Mouse (Mus musculus): ENCODE data around the gene Szt2. TPM values are rescaled to one million over a fixed set of nuclear protein-coding genes. Genes with fewer than 3 reads are reported as not detected.

Szt2 gene
- polyA plus RNA-seq, 1 experiment from 2014 or later: 6.7 TPM

DNA sequence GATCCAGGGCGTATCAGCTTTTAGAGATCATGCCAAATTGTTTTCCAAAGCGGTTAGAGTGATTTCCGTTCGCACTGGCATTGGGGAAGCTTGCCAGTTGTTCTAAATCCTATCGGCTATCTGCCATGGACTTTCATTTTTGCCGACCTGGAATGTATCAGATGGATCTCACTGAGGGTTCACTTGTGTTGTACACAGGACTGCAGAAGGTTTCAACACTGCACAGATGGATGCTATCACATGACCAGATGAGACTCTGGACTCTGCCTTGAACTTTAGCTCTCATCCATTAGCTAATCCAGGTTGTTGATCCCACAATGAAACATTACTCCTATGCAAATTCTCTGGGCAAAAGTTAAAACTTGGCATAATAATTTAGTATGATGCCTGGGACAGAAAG is 52.3 kb downstream of the Szt2 start:
- H3K27ac ChIP-seq (ENCODE audit: poor library complexity, severe bottlenecking): no peak overlapping the region
- H3K9me3 ChIP-seq (replicated peaks): no peaks in the 10 kb centered on the region
- no peak overlapping the region for H3K4me3 ChIP-seq
- no peaks in the 10 kb centered on the region for H3K27me3 ChIP-seq (replicated peaks)
- H3K36me3 ChIP-seq: peaks cover 4% of the 10 kb centered on the region; the same call in 1 of the 2 replicates
- peaks cover 11% of the 10 kb centered on the region for H3K4me1 ChIP-seq (replicated peaks)
- no peak for ATAC-seq (ENCODE audit: insufficient number of reproducible peaks, low FRiP score)
- no peak overlapping the region for H3K9ac ChIP-seq
- WGBS: 81% methylated on average over 6 of the region's 6 CpGs
- no peak overlapping the region for H3K4me2 ChIP-seq

DNA sequence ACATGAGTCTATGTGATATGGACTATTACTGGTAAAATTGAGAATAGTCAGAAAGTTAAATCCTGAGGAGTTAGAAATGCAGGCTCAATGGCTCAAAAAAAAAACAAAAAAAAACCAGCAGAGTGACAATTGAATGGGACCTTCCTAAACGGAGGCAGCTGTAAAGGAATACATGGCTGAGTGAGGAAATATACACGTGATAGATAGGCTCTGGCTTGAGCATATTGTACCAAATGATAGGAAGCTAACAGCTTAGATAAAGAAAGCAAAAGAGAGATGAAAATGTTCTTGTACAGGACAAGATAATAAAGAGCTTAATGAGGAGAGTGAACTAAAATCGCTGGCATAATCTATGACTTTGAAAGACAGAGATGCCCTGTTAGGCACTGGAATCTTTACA is 54.8 kb downstream of the Szt2 start:
- Histone ChIP-seq H3K9me3 (replicated peaks) (no peaks in the 10 kb centered on the region), H3K27ac (ENCODE audit: poor library complexity, severe bottlenecking) (no peak overlapping the region), H3K4me2 (no peak overlapping the region), H3K4me3 (no peak overlapping the region), H3K9ac (no peak overlapping the region), H3K27me3 (replicated peaks) (no peaks in the 10 kb centered on the region), H3K36me3 (no peaks in the 10 kb centered on the region), H3K4me1 (replicated peaks) (peaks cover 3% of the 10 kb centered on the region)
- 51% methylated on average over 3 of the region's 3 CpGs for WGBS
- no peak for ATAC-seq (ENCODE audit: insufficient number of reproducible peaks, low FRiP score)

DNA sequence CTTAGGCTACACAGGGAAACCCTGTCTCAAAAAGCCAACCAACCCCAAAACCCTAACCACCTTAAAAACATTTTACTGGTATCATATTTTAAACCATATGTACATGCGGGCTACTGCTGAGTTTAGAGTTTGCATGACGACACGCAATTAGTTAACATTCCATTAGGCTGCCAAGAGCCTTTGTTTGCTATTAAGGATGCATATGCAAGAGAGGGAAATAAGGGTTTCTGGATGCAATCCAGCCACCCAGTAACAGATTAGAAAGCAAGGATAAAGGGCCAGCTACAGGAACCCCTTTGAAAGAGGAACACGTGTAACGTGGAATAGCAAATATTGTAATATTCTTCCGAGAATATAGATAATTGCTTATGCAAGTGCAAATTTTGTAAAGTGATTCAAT is 55.4 kb downstream of the Szt2 start:
- WGBS: 85% methylated on average over 6 of the region's 6 CpGs
- Histone ChIP-seq H3K4me3 (no peak overlapping the region), H3K9ac (no peak overlapping the region), H3K27ac (ENCODE audit: poor library complexity, severe bottlenecking) (no peak overlapping the region), H3K4me1 (replicated peaks) (no peaks in the 10 kb centered on the region), H3K36me3 (no peaks in the 10 kb centered on the region), H3K9me3 (replicated peaks) (no peaks in the 10 kb centered on the region), H3K27me3 (replicated peaks) (no peaks in the 10 kb centered on the region), H3K4me2 (no peak overlapping the region)
- ATAC-seq (ENCODE audit: insufficient number of reproducible peaks, low FRiP score): no peak

GRCm38 (mm10) chr4:118351828-118352227 is 57.2 kb downstream of the Szt2 start:
- Histone ChIP-seq H3K4me1 (replicated peaks) (peaks cover 15% of the 10 kb centered on the region), H3K9ac (no peak overlapping the region), H3K27me3 (replicated peaks) (no peaks in the 10 kb centered on the region), H3K36me3 (no peaks in the 10 kb centered on the region), H3K9me3 (replicated peaks) (no peaks in the 10 kb centered on the region), H3K4me3 (no peak overlapping the region), H3K4me2 (no peak overlapping the region), H3K27ac (ENCODE audit: poor library complexity, severe bottlenecking) (no peak overlapping the region)
- WGBS: 90% methylated on average over 3 of the region's 3 CpGs
- no peak for ATAC-seq (ENCODE audit: insufficient number of reproducible peaks, low FRiP score)

DNA sequence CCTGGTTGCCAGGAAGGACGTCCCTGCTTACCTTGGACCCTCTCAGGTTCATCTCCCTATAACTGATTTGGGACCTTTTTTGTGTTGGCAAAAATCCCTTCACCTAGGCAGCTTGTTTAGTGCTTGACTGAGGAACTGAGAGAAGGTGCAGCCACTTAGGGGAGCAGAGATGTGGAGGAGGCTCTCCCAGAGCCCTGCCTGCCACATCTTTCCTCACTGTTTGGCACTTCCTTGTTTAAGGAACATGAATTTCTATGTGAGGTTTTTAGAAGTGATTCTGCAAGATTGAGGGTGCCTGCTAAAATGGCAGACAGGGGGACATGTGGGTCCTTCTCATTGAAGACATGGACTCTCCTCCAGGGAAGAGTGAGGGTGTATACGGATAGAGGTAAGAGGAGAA is 58.2 kb downstream of the Szt2 start:
- Histone ChIP-seq H3K27me3 (replicated peaks) (no peaks in the 10 kb centered on the region), H3K36me3 (no peaks in the 10 kb centered on the region), H3K4me3 (no peak overlapping the region), H3K27ac (ENCODE audit: poor library complexity, severe bottlenecking) (no peak overlapping the region), H3K4me1 (replicated peaks) (peaks cover 15% of the 10 kb centered on the region), H3K4me2 (no peak overlapping the region), H3K9me3 (replicated peaks) (no peaks in the 10 kb centered on the region), H3K9ac (no peak overlapping the region)
- no peak for ATAC-seq (ENCODE audit: insufficient number of reproducible peaks, low FRiP score)
- WGBS: 64% methylated on average over 2 of the region's 2 CpGs

- ATAC-seq (ENCODE audit: insufficient number of reproducible peaks, low FRiP score): 0 out of 2 replicates have a peak, but pooled peaks have one; percentile 61
Measured at GRCm38 (mm10) chr4:118347529-118348309, 61.4 kb downstream of the Szt2 start.

DNA sequence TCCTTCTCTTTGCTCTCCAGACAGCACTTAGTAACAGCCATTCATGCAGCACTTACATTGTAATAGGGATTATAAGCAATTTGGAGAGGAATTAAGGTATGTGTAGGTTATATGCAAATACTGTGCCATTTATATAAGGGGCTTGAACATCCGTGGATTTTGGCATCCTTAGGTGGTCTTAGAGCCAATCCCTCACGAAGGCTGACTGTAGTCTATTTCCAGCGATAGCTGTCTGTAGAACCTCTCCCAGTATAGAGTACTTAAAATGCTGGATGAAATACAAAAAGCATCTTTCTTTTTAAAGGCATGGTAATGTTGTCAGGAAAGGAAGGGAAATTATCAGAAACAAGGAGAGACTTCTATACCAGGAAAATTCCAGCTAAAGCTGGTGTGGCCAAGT is 67.6 kb downstream of the Szt2 start:
- no peak for ATAC-seq (ENCODE audit: insufficient number of reproducible peaks, low FRiP score)
- Histone ChIP-seq H3K36me3 (no peaks in the 10 kb centered on the region), H3K4me1 (replicated peaks) (no peaks in the 10 kb centered on the region), H3K9me3 (replicated peaks) (no peaks in the 10 kb centered on the region), H3K4me3 (no peak overlapping the region), H3K27me3 (replicated peaks) (no peaks in the 10 kb centered on the region), H3K27ac (ENCODE audit: poor library complexity, severe bottlenecking) (no peak overlapping the region), H3K4me2 (no peak overlapping the region), H3K9ac (no peak overlapping the region)
- WGBS: 75% methylated on average over 3 of the region's 3 CpGs

More at GRCm38 (mm10) chr4:118347529-118348309, 61.4 kb downstream of the Szt2 start:
- Histone ChIP-seq H3K4me1 (replicated peaks) (peaks cover 15% of the 10 kb centered on the region), H3K27ac (ENCODE audit: poor library complexity, severe bottlenecking) (no peak overlapping the region; the same call in 1 of the 2 replicates), H3K27me3 (replicated peaks) (no peaks in the 10 kb centered on the region), H3K9me3 (replicated peaks) (no peaks in the 10 kb centered on the region), H3K4me3 (no peak overlapping the region), H3K9ac (no peak overlapping the region), H3K4me2 (peak overlapping the region; percentile 17; the same call in 1 of the 2 replicates), H3K36me3 (no peaks in the 10 kb centered on the region)
- WGBS: 31% methylated on average over 13 of the region's 13 CpGs

DNA sequence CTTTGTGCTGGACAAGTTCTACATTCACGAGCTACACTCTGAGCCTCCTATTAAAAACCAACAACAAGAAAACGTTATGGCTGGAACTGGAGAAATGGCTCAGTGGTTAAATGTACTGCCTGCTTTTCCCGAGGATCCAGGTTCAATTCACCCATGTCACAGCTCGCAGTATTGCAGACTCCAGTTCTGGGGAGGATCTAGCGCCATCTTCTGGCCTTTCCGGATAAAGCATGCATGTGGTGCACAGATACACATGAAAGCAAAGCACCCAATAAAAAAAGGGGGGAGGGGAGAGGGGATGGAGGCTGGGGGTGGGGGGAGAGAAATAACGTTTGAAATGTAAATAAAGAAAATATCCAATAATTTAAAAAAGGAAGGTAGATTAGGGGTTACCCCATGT is 72.4 kb downstream of the Szt2 start:
- Histone ChIP-seq H3K27me3 (replicated peaks) (no peaks in the 10 kb centered on the region), H3K4me3 (no peak overlapping the region), H3K27ac (ENCODE audit: poor library complexity, severe bottlenecking) (no peak overlapping the region), H3K4me1 (replicated peaks) (no peaks in the 10 kb centered on the region), H3K4me2 (no peak overlapping the region), H3K9ac (no peak overlapping the region), H3K9me3 (replicated peaks) (no peaks in the 10 kb centered on the region), H3K36me3 (no peaks in the 10 kb centered on the region)
- no peak for ATAC-seq (ENCODE audit: insufficient number of reproducible peaks, low FRiP score)
- 16% methylated on average over 7 of the region's 7 CpGs for WGBS

- Histone ChIP-seq H3K9me3 (replicated peaks) (no peaks in the 10 kb centered on the region), H3K4me1 (replicated peaks) (no peaks in the 10 kb centered on the region), H3K4me3 (no peak overlapping the region), H3K27ac (ENCODE audit: poor library complexity, severe bottlenecking) (no peak overlapping the region), H3K36me3 (no peaks in the 10 kb centered on the region), H3K9ac (no peak overlapping the region), H3K4me2 (no peak overlapping the region), H3K27me3 (replicated peaks) (no peaks in the 10 kb centered on the region)
- WGBS: 76% methylated on average over 4 of the region's 4 CpGs
- ATAC-seq (ENCODE audit: insufficient number of reproducible peaks, low FRiP score): no peak
Measured at GRCm38 (mm10) chr4:118335991-118336390, 73.1 kb downstream of the Szt2 start.

- no peaks in the 10 kb centered on the region for H3K36me3 ChIP-seq
- no peaks in the 10 kb centered on the region for H3K27me3 ChIP-seq (replicated peaks)
- H3K4me2 ChIP-seq: no peak overlapping the region
- no peak for ATAC-seq (ENCODE audit: insufficient number of reproducible peaks, low FRiP score)
- no peaks in the 10 kb centered on the region for H3K4me1 ChIP-seq (replicated peaks)
- no peak overlapping the region for H3K4me3 ChIP-seq
- H3K9ac ChIP-seq: no peak overlapping the region
- H3K9me3 ChIP-seq (replicated peaks): no peaks in the 10 kb centered on the region; the same call in 1 of the 2 replicates
- WGBS: 69% methylated on average over 4 of the region's 4 CpGs
- H3K27ac ChIP-seq (ENCODE audit: poor library complexity, severe bottlenecking): no peak overlapping the region
Measured at GRCm38 (mm10) chr4:118331777-118332176, 77.3 kb downstream of the Szt2 start.

- H3K4me3 ChIP-seq: no peak overlapping the region
- no peak overlapping the region for H3K27ac ChIP-seq (ENCODE audit: poor library complexity, severe bottlenecking)
- no peaks in the 10 kb centered on the region; the same call in 1 of the 2 replicates for H3K9me3 ChIP-seq (replicated peaks)
- no peak overlapping the region for H3K9ac ChIP-seq
- H3K36me3 ChIP-seq: no peaks in the 10 kb centered on the region
- ATAC-seq (ENCODE audit: insufficient number of reproducible peaks, low FRiP score): no peak
- no peaks in the 10 kb centered on the region for H3K4me1 ChIP-seq (replicated peaks)
- 70% methylated on average over 7 of the region's 7 CpGs for WGBS
- no peaks in the 10 kb centered on the region for H3K27me3 ChIP-seq (replicated peaks)
- H3K4me2 ChIP-seq: no peak overlapping the region
Measured at GRCm38 (mm10) chr4:118326476-118326875, 82.6 kb downstream of the Szt2 start.

DNA sequence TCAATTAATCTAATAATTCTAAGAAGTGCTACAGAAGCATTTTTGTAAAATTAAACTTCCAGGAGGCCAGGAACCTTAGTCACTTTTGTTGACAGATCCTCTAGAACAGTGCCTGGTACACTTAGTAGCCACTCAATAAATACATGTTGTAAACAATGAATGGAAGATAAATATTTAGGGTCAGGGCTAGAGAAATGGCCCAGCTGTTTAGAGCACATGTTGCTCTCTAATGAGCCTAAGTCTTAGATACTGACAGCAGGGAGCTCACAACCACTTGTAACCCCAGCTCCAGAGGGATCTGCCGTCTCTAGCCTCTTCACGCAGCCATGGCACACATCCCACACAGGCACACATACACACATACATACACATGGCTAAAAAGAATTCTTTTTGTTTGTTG is 88.4 kb downstream of the Szt2 start:
- Histone ChIP-seq H3K27me3 (replicated peaks) (no peaks in the 10 kb centered on the region), H3K27ac (ENCODE audit: poor library complexity, severe bottlenecking) (no peak overlapping the region), H3K36me3 (no peaks in the 10 kb centered on the region), H3K9ac (no peak overlapping the region), H3K4me3 (no peak overlapping the region), H3K4me2 (no peak overlapping the region), H3K9me3 (replicated peaks) (no peaks in the 10 kb centered on the region), H3K4me1 (replicated peaks) (peaks cover 3% of the 10 kb centered on the region)
- ATAC-seq (ENCODE audit: insufficient number of reproducible peaks, low FRiP score): no peak
- 83% methylated on average over 2 of the region's 2 CpGs for WGBS
